Mouse (Mus musculus): Measurements from ENCODE around the gene Mrpl57. TPM values are rescaled to one million over a fixed set of nuclear protein-coding genes. Genes with fewer than 3 reads are reported as not detected.

Gene Mrpl57
- 72.3 and 76.0 TPM in 2 replicates for polyA plus RNA-seq (2011; ENCODE audit: insufficient read depth, insufficient read length, low read depth, missing spikeins)

- Histone ChIP-seq H3K4me3 (ENCODE audit: low read depth, low read length) (peak within 1 kb of the TSS; percentile 83), H3K27ac (ENCODE audit: insufficient read depth, low read length) (peak within 1 kb of the TSS; percentile 64), H3K27me3 (ENCODE audit: control insufficient read depth, insufficient read depth, low read length, poor library complexity, severe bottlenecking) (no peaks in the 10 kb centered on the region), H3K36me3 (ENCODE audit: control insufficient read depth, insufficient read depth, low read length, poor library complexity, severe bottlenecking) (peaks cover 21% of the 10 kb centered on the region), H3K9ac (ENCODE audit: low read depth, poor library complexity, severe bottlenecking) (peak within 1 kb of the TSS; percentile 79), H3K9me3 (replicated peaks; ENCODE audit: control insufficient read depth, insufficient read depth, low read length, poor library complexity, severe bottlenecking) (no peaks in the 10 kb centered on the region), H3K4me1 (ENCODE audit: control insufficient read depth, insufficient read depth, low read length) (no peaks in the 10 kb centered on the region)
- TF ChIP-seq POLR2A (IDR thresholded peaks at IDR 0.05; ENCODE audit: insufficient read depth, low read length) (peak; percentile 84), EP300 (IDR thresholded peaks at IDR 0.05; ENCODE audit: insufficient read depth, low read depth, low read length) (no peak), CTCF (IDR thresholded peaks at IDR 0.05; ENCODE audit: low read depth, low read length) (no peak)
Observed at GRCm38 (mm10) chr14:57825788-57826751, at the start of gene Mrpl57, which contains the start of gene Ska3. TSS of gene Mrpl57 (plus strand) at chr14:57826234. TSS of gene Ska3 (minus strand) at chr14:57826185.

GRCm38 (mm10) chr14:57787406-57787805 is 38.6 kb upstream of the Mrpl57 start:
- Histone ChIP-seq H3K9me3 (replicated peaks; ENCODE audit: control insufficient read depth, insufficient read depth, low read length, poor library complexity, severe bottlenecking) (no peaks in the 10 kb centered on the region), H3K4me1 (ENCODE audit: control insufficient read depth, insufficient read depth, low read length) (no peaks in the 10 kb centered on the region), H3K36me3 (ENCODE audit: control insufficient read depth, insufficient read depth, low read length, poor library complexity, severe bottlenecking) (no peaks in the 10 kb centered on the region), H3K27ac (ENCODE audit: insufficient read depth, low read length) (no peak overlapping the region), H3K9ac (ENCODE audit: low read depth, poor library complexity, severe bottlenecking) (no peak overlapping the region), H3K4me3 (ENCODE audit: low read depth, low read length) (no peak overlapping the region), H3K27me3 (ENCODE audit: control insufficient read depth, insufficient read depth, low read length, poor library complexity, severe bottlenecking) (no peaks in the 10 kb centered on the region)
- TF ChIP-seq POLR2A (IDR thresholded peaks at IDR 0.05; ENCODE audit: insufficient read depth, low read length) (no peak), EP300 (IDR thresholded peaks at IDR 0.05; ENCODE audit: insufficient read depth, low read depth, low read length) (no peak), CTCF (IDR thresholded peaks at IDR 0.05; ENCODE audit: low read depth, low read length) (no peak)

GRCm38 (mm10) chr14:57789311-57789710 is 36.7 kb upstream of the Mrpl57 start:
- TF ChIP-seq EP300 (IDR thresholded peaks at IDR 0.05; ENCODE audit: insufficient read depth, low read depth, low read length) (no peak), CTCF (IDR thresholded peaks at IDR 0.05; ENCODE audit: low read depth, low read length) (no peak), POLR2A (IDR thresholded peaks at IDR 0.05; ENCODE audit: insufficient read depth, low read length) (no peak)
- Histone ChIP-seq H3K36me3 (ENCODE audit: control insufficient read depth, insufficient read depth, low read length, poor library complexity, severe bottlenecking) (no peaks in the 10 kb centered on the region), H3K9ac (ENCODE audit: low read depth, poor library complexity, severe bottlenecking) (no peak overlapping the region), H3K4me3 (ENCODE audit: low read depth, low read length) (no peak overlapping the region), H3K27ac (ENCODE audit: insufficient read depth, low read length) (no peak overlapping the region), H3K4me1 (ENCODE audit: control insufficient read depth, insufficient read depth, low read length) (no peaks in the 10 kb centered on the region), H3K27me3 (ENCODE audit: control insufficient read depth, insufficient read depth, low read length, poor library complexity, severe bottlenecking) (no peaks in the 10 kb centered on the region), H3K9me3 (replicated peaks; ENCODE audit: control insufficient read depth, insufficient read depth, low read length, poor library complexity, severe bottlenecking) (no peaks in the 10 kb centered on the region)

GRCm38 (mm10) chr14:57789759-57790158 is 36.3 kb upstream of the Mrpl57 start:
- no peak overlapping the region for H3K27ac ChIP-seq (ENCODE audit: insufficient read depth, low read length)
- no peaks in the 10 kb centered on the region for H3K9me3 ChIP-seq (replicated peaks; ENCODE audit: control insufficient read depth, insufficient read depth, low read length, poor library complexity, severe bottlenecking)
- TF ChIP-seq POLR2A (IDR thresholded peaks at IDR 0.05; ENCODE audit: insufficient read depth, low read length) (no peak), CTCF (IDR thresholded peaks at IDR 0.05; ENCODE audit: low read depth, low read length) (no peak), EP300 (IDR thresholded peaks at IDR 0.05; ENCODE audit: insufficient read depth, low read depth, low read length) (no peak)

GRCm38 (mm10) chr14:57791171-57791570 is 34.9 kb upstream of the Mrpl57 start:
- H3K4me3 ChIP-seq (ENCODE audit: low read depth, low read length): no peak overlapping the region
- no peak for TF ChIP-seq CTCF (IDR thresholded peaks at IDR 0.05; ENCODE audit: low read depth, low read length)
- TF ChIP-seq POLR2A (IDR thresholded peaks at IDR 0.05; ENCODE audit: insufficient read depth, low read length): no peak
- no peak for TF ChIP-seq EP300 (IDR thresholded peaks at IDR 0.05; ENCODE audit: insufficient read depth, low read depth, low read length)

More at GRCm38 (mm10) chr14:57789759-57790158, 36.3 kb upstream of the Mrpl57 start:
- H3K27me3 ChIP-seq (ENCODE audit: control insufficient read depth, insufficient read depth, low read length, poor library complexity, severe bottlenecking): no peaks in the 10 kb centered on the region
- no peaks in the 10 kb centered on the region for H3K36me3 ChIP-seq (ENCODE audit: control insufficient read depth, insufficient read depth, low read length, poor library complexity, severe bottlenecking)
- H3K4me3 ChIP-seq (ENCODE audit: low read depth, low read length): no peak overlapping the region
- no peaks in the 10 kb centered on the region for H3K4me1 ChIP-seq (ENCODE audit: control insufficient read depth, insufficient read depth, low read length)
- no peak overlapping the region for H3K9ac ChIP-seq (ENCODE audit: low read depth, poor library complexity, severe bottlenecking)

GRCm38 (mm10) chr14:57797551-57797950 is 28.5 kb upstream of the Mrpl57 start:
- H3K9me3 ChIP-seq (replicated peaks; ENCODE audit: control insufficient read depth, insufficient read depth, low read length, poor library complexity, severe bottlenecking): no peaks in the 10 kb centered on the region
- H3K36me3 ChIP-seq (ENCODE audit: control insufficient read depth, insufficient read depth, low read length, poor library complexity, severe bottlenecking): peaks cover 13% of the 10 kb centered on the region
- H3K9ac ChIP-seq (ENCODE audit: low read depth, poor library complexity, severe bottlenecking): peak overlapping the region; percentile 24
- H3K27ac ChIP-seq (ENCODE audit: insufficient read depth, low read length): peak overlapping the region; percentile 70
- no peaks in the 10 kb centered on the region for H3K4me1 ChIP-seq (ENCODE audit: control insufficient read depth, insufficient read depth, low read length)
- TF ChIP-seq POLR2A (IDR thresholded peaks at IDR 0.05; ENCODE audit: insufficient read depth, low read length) (no peak), CTCF (IDR thresholded peaks at IDR 0.05; ENCODE audit: low read depth, low read length) (peak; percentile 3)
- H3K4me3 ChIP-seq (ENCODE audit: low read depth, low read length): peak overlapping the region; percentile 44
- H3K27me3 ChIP-seq (ENCODE audit: control insufficient read depth, insufficient read depth, low read length, poor library complexity, severe bottlenecking): no peaks in the 10 kb centered on the region

More at GRCm38 (mm10) chr14:57791171-57791570, 34.9 kb upstream of the Mrpl57 start:
- Histone ChIP-seq H3K36me3 (ENCODE audit: control insufficient read depth, insufficient read depth, low read length, poor library complexity, severe bottlenecking) (no peaks in the 10 kb centered on the region), H3K27ac (ENCODE audit: insufficient read depth, low read length) (no peak overlapping the region), H3K4me1 (ENCODE audit: control insufficient read depth, insufficient read depth, low read length) (no peaks in the 10 kb centered on the region), H3K9me3 (replicated peaks; ENCODE audit: control insufficient read depth, insufficient read depth, low read length, poor library complexity, severe bottlenecking) (no peaks in the 10 kb centered on the region), H3K9ac (ENCODE audit: low read depth, poor library complexity, severe bottlenecking) (no peak overlapping the region), H3K27me3 (ENCODE audit: control insufficient read depth, insufficient read depth, low read length, poor library complexity, severe bottlenecking) (no peaks in the 10 kb centered on the region)
